Comparison of ENCODE assay signal across 10 mouse cellular contexts in the genomic region with DNA sequence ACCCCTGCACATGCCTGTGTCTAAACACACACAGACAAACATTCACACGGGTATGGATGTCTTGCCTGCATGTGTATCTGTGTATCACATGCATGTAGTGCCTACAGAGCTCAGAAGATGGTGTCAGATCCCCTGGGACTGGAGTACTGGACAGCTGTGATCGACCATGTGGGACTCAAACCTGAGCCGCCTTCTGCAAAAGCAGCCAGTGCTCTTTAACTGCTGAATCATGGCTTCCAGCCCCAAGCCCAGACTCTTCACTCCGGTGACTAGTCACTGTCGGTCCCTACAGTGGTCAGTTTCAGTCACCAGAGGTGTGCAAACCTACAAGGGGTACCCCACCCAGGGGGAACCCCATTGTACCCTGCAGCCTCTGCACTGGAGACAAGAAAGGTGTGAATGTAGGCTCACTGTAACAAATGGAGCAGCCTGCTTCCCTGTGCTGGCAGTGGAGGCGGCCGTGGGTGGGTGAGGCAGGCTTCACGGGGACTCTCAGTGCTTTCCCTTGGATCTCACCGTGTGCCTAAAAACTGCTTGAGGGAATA. TPM values are rescaled to one million over a fixed set of nuclear protein-coding genes. Genes with fewer than 3 reads are reported as not detected.
DNase-seq lines count a peak whose midpoint lies in the region; ATAC-seq lines count a peak whose summit lies in the region.
"Had no signal": no experiment of that assay in that cellular context is flagged by ENCODE, and none has a peak within 500 bp of the region (broad histone marks: within the 10 kb centered on the region; RNA-seq: fewer than 3 reads in every experiment).

No protein-coding gene starts in this region.

- H3K9ac ChIP-seq in liver, embryonic 15.5 days, result no peak overlapping the region
- H3K9ac ChIP-seq: embryonic facial prominence, embryonic 15.5 days had no signal

- DNase-seq in liver (no peak), R1 (ENCODE audit: low read depth, low spot score) (peak; percentile 58)
- DNase-seq in left cerebral cortex, adult 8-10 months (ENCODE audit: low spot score in 2 of 2), result peak; percentile 61 to 83
- peak; percentile 73 for DNase-seq in splenic B cell, adult 2 months (ENCODE audit: low read depth, low spot score)
- DNase-seq in limb, embryonic 10.5 days (ENCODE audit: low spot score), result no peak
- DNase-seq in cerebellum, adult 9-10 months, result no peak
- DNase-seq: kidney, postnatal 36 days had no signal

- no peak overlapping the region for H3K4me2 ChIP-seq in liver, embryonic 15.5 days
- H3K4me2 ChIP-seq: embryonic facial prominence, embryonic 15.5 days had no signal

- H3K27ac ChIP-seq in liver, embryonic 15.5 days (replicated peaks), result 0 out of 2 replicates have a peak overlapping the region, but pooled peaks have one; percentile 7
- no peak overlapping the region for H3K27ac ChIP-seq in limb, embryonic 10.5 days
- H3K27ac ChIP-seq: embryonic facial prominence, embryonic 15.5 days had no signal

- ATAC-seq in liver, embryonic 15.5 days (ENCODE audit: insufficient read depth), result no peak
- ATAC-seq: midbrain, embryonic 16.5 days had no signal

- WGBS in liver, embryonic 15.5 days (ENCODE audit: insufficient replicate concordance), result 72% methylated on average over 9 of the region's 9 CpGs
- 87% methylated on average over 9 of the region's 9 CpGs for WGBS in limb, embryonic 10.5 days

- no peak overlapping the region for H3K4me3 ChIP-seq in liver, embryonic 15.5 days (replicated peaks)
- no peak overlapping the region for H3K4me3 ChIP-seq in limb, embryonic 10.5 days
- H3K4me3 ChIP-seq: embryonic facial prominence, embryonic 15.5 days had no signal

- H3K9me3 ChIP-seq in liver, embryonic 15.5 days (replicated peaks), result no peaks in the 10 kb centered on the region
- H3K9me3 ChIP-seq in limb, embryonic 10.5 days (replicated peaks), result no peaks in the 10 kb centered on the region
- H3K9me3 ChIP-seq: embryonic facial prominence, embryonic 15.5 days had no signal

- peaks cover 49% of the 10 kb centered on the region for H3K4me1 ChIP-seq in liver, embryonic 15.5 days (replicated peaks)
- peaks cover 20% of the 10 kb centered on the region for H3K4me1 ChIP-seq in limb, embryonic 10.5 days

- H3K36me3 ChIP-seq in liver, embryonic 15.5 days (replicated peaks), result peaks cover 55% of the 10 kb centered on the region
- H3K36me3 ChIP-seq in splenic B cell, adult 2 months (ENCODE audit: control insufficient read depth, insufficient read depth, low read length, poor library complexity, severe bottlenecking), result peaks cover 28% of the 10 kb centered on the region
- H3K36me3 ChIP-seq in limb, embryonic 10.5 days, result peaks cover 64% of the 10 kb centered on the region

- H3K27me3 ChIP-seq in liver, embryonic 15.5 days, result no peaks in the 10 kb centered on the region
- H3K27me3 ChIP-seq in splenic B cell, adult 2 months (ENCODE audit: control insufficient read depth, insufficient read depth, low read length, poor library complexity, severe bottlenecking), result no peaks in the 10 kb centered on the region
- no peaks in the 10 kb centered on the region for H3K27me3 ChIP-seq in limb, embryonic 10.5 days (ENCODE audit: low read depth, poor library complexity, severe bottlenecking)
- H3K27me3 ChIP-seq: embryonic facial prominence, embryonic 15.5 days had no signal

RNA-seq across cellular contexts. Expression of a gene that starts 3.9 kb away (rescaled TPM):
- 3.3 and 4.2 TPM in 2 replicates for polyA plus RNA-seq in liver, embryonic 15.5 days (2015; fragmentation: Nextera tagmentation; extraction: Ambion mirVana)
- 10 to 100 TPM; 28.8 to 30.9 (median 29.6) TPM for total RNA-seq in left cerebral cortex, adult 8-10 months (2022)
- 20.9 and 22.8 TPM in 2 replicates for polyA plus RNA-seq in limb, embryonic 10.5 days (2016; fragmentation: Nextera tagmentation; extraction: Ambion mirVana)

RNA-seq across cellular contexts. Expression of a gene that starts 7.4 kb away (rescaled TPM):
- polyA plus RNA-seq in liver, embryonic 15.5 days (2015; fragmentation: Nextera tagmentation; extraction: Ambion mirVana), result 5,733 and 6,728 TPM in 2 replicates
- 1,000 to 10,000 TPM; 2,552 to 2,721 (median 2,651) TPM for total RNA-seq in left cerebral cortex, adult 8-10 months (2022)
- polyA plus RNA-seq in limb, embryonic 10.5 days (2016; fragmentation: Nextera tagmentation; extraction: Ambion mirVana), result 13,950 and 14,682 TPM in 2 replicates

Comparison
In these comparisons a context has a peak if more than half of its experiments do, and no peak if none do; other contexts are left out.
1. DNase-seq: peak in R1 (single experiment), left cerebral cortex, adult 8-10 months (2 of 2) and splenic B cell, adult 2 months (single experiment); none in liver (single experiment), limb, embryonic 10.5 days (single experiment) and cerebellum, adult 9-10 months (single experiment).